Mouse (Mus musculus): ENCODE results near the gene Vmn1r208.
"Not testable (repeated sequence)": the region's sequence is repeated elsewhere in the genome, so short reads cannot be mapped to it uniquely, and the experiment has no call there.

The Vmn1r208 gene

GRCm38 (mm10) chr13:22777300-22777699, at the start of gene Vmn1r208:
Gene Vmn1r208, minus strand, starts transcription at chr13:22777400.
- DNase-seq (ENCODE audit: low read depth, low spot score); H3K36me3 ChIP-seq (ENCODE audit: control insufficient read depth, insufficient read depth, low read length, poor library complexity, severe bottlenecking); H3K27me3 ChIP-seq (ENCODE audit: control insufficient read depth, insufficient read depth, low read length, poor library complexity, severe bottlenecking): not testable (repeated sequence)

- H3K36me3 ChIP-seq (ENCODE audit: control insufficient read depth, insufficient read depth, low read length, poor library complexity, severe bottlenecking); DNase-seq (ENCODE audit: low read depth, low spot score); H3K27me3 ChIP-seq (ENCODE audit: control insufficient read depth, insufficient read depth, low read length, poor library complexity, severe bottlenecking): not testable (repeated sequence)
Observed at GRCm38 (mm10) chr13:22821601-22822000, 44.4 kb upstream of the Vmn1r208 start.

GRCm38 (mm10) chr13:22809582-22809981, 32.4 kb upstream of the Vmn1r208 start, which contains the start of gene Vmn1r209:
Gene Vmn1r209, minus strand, starts transcription at chr13:22809682.
- not testable (repeated sequence) for H3K27me3 ChIP-seq (ENCODE audit: control insufficient read depth, insufficient read depth, low read length, poor library complexity, severe bottlenecking); DNase-seq (ENCODE audit: low read depth, low spot score); H3K36me3 ChIP-seq (ENCODE audit: control insufficient read depth, insufficient read depth, low read length, poor library complexity, severe bottlenecking)

- DNase-seq (ENCODE audit: low read depth, low spot score); H3K27me3 ChIP-seq (ENCODE audit: control insufficient read depth, insufficient read depth, low read length, poor library complexity, severe bottlenecking); H3K36me3 ChIP-seq (ENCODE audit: control insufficient read depth, insufficient read depth, low read length, poor library complexity, severe bottlenecking): not testable (repeated sequence)
Observed at GRCm38 (mm10) chr13:22788096-22788495, 10.9 kb upstream of the Vmn1r208 start.

GRCm38 (mm10) chr13:22784159-22784558, 7.0 kb upstream of the Vmn1r208 start:
- DNase-seq (ENCODE audit: low read depth, low spot score); H3K36me3 ChIP-seq (ENCODE audit: control insufficient read depth, insufficient read depth, low read length, poor library complexity, severe bottlenecking); H3K27me3 ChIP-seq (ENCODE audit: control insufficient read depth, insufficient read depth, low read length, poor library complexity, severe bottlenecking): not testable (repeated sequence)

GRCm38 (mm10) chr13:22771592-22771991, 5.6 kb downstream of the Vmn1r208 start:
- H3K27me3 ChIP-seq (ENCODE audit: control insufficient read depth, insufficient read depth, low read length, poor library complexity, severe bottlenecking); DNase-seq (ENCODE audit: low read depth, low spot score); H3K36me3 ChIP-seq (ENCODE audit: control insufficient read depth, insufficient read depth, low read length, poor library complexity, severe bottlenecking): not testable (repeated sequence)

GRCm38 (mm10) chr13:22747524-22747923, 29.7 kb downstream of the Vmn1r208 start:
- no peaks in the 10 kb centered on the region for H3K27me3 ChIP-seq (ENCODE audit: control insufficient read depth, insufficient read depth, low read length, poor library complexity, severe bottlenecking)
- no peak for DNase-seq (ENCODE audit: low read depth, low spot score)
- H3K36me3 ChIP-seq (ENCODE audit: control insufficient read depth, insufficient read depth, low read length, poor library complexity, severe bottlenecking), result no peaks in the 10 kb centered on the region

- not testable (repeated sequence) for DNase-seq (ENCODE audit: low read depth, low spot score); H3K27me3 ChIP-seq (ENCODE audit: control insufficient read depth, insufficient read depth, low read length, poor library complexity, severe bottlenecking); H3K36me3 ChIP-seq (ENCODE audit: control insufficient read depth, insufficient read depth, low read length, poor library complexity, severe bottlenecking)
Observed at GRCm38 (mm10) chr13:22729529-22729928, 47.7 kb downstream of the Vmn1r208 start, which contains the start of gene Vmn1r207-ps. Gene Vmn1r207-ps, minus strand, starts transcription at chr13:22729629.

Data from splenic B cell, adult 2 months (primary cell).